Mouse (Mus musculus) induced T-regulatory cell, adult 2 months (primary cell): ENCODE measurements around the gene Orai3.
"Not testable (repeated sequence)": the region's sequence is repeated elsewhere in the genome, so short reads cannot be mapped to it uniquely, and the experiment has no call there.

Experiments
- DNase-seq: peaks from one replicate; pipeline ENCODE4 v3.0.0-alpha.2; 2012; ENCODE audit warnings: low read depth

Orai3 gene

DNA sequence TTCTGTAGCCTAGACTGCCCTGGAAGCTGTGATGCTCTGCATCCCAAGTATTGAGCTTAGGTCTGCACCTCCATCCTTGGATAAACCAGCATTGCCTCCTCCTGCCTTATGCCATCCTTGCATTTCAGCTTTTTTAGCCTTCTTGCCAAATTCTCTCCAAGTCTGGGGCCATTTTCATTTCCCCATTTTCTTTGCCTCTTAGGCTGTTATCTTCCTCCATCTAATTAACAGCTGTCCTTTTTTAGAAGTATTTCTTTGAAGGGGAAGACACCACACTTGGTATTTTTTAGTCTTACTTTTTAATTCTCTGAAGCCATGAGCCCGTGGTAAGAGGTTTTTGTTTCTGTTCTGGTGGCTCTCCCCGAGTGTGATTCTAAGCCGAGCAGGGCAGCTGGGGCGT is 6.0 kb upstream of the Orai3 start:
- no peak for DNase-seq

GRCm38 (mm10) chr7:127765756-127766155 is 3.9 kb upstream of the Orai3 start:
- no peak for DNase-seq

- no peak for DNase-seq
These were observed 2.6 kb upstream of the Orai3 start for GRCm38 (mm10) chr7:127766851-127767609.

GRCm38 (mm10) chr7:127767671-127768345 is 1.8 kb upstream of the Orai3 start:
- DNase-seq = no peak

GRCm38 (mm10) chr7:127768346-127768996 is 1.1 kb upstream of the Orai3 start:
- peak; percentile 45 for DNase-seq

- DNase-seq = peak; percentile 93
These were observed 520 bp upstream of the Orai3 start for GRCm38 (mm10) chr7:127768997-127769593.

GRCm38 (mm10) chr7:127770039-127770905 is 657 bp downstream of the Orai3 start:
- peak; percentile 39 for DNase-seq

- DNase-seq = no peak
These were observed 1.6 kb downstream of the Orai3 start for GRCm38 (mm10) chr7:127771262-127771661.

GRCm38 (mm10) chr7:127772080-127772479 is 2.5 kb downstream of the Orai3 start:
- no peak for DNase-seq

- no peak for DNase-seq
These were observed 2.9 kb downstream of the Orai3 start for GRCm38 (mm10) chr7:127772557-127772956.

GRCm38 (mm10) chr7:127773664-127774384 is 4.2 kb downstream of the Orai3 start:
- peak; percentile 88 for DNase-seq

GRCm38 (mm10) chr7:127775837-127776236 is 6.2 kb downstream of the Orai3 start:
- DNase-seq = not testable (repeated sequence)

GRCm38 (mm10) chr7:127776426-127776825 is 6.8 kb downstream of the Orai3 start, which contains the start of gene Setd1a:
Gene Setd1a, plus strand, starts transcription at chr7:127776670.
- DNase-seq = peak; percentile 92

GRCm38 (mm10) chr7:127776878-127777473 is 7.4 kb downstream of the Orai3 start:
- DNase-seq = peak; percentile 99

DNA sequence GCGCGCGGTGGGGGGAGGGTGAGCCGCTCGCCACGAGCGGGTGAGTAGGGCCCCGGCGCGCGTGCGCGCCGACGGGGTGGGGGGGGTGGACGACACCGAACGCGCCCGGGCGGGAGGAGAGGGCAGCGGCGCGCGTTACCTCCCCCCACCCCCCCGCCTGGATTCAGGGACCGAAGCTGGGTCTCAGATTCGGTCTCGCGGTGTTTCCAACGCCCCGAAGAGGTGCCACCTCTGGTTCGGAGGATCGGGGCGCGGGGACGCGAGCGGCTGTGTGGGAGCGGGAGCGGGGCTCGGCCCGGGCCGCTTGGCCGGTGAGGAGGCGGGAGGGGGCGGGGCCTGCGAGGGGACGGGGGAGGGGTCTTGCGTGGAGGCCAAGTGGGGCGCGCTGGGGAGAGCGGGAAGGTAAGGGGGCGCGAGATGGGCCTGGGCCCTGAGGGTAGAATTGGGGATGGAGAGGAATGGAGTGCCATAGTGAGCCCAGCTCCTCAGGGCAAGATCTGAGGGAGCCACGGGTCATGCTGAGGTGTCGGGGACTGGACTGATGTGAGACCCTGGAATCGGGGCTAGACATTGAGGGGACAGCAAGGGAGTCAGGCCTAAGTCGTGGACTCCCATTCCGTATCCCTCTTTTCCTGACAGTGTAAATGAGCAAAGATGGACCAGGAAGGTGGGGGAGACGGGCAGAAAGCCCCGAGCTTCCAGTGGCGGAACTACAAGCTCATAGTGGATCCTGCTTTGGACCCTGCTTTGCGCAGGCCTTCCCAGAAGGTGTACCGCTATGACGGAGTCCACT is 8.1 kb downstream of the Orai3 start:
- peak; percentile 76 for DNase-seq

- DNase-seq = no peak
These were observed 8.7 kb downstream of the Orai3 start for GRCm38 (mm10) chr7:127778350-127778749.

- no peak for DNase-seq
These were observed 15.7 kb downstream of the Orai3 start, which contains the start of gene Gm49388 for GRCm38 (mm10) chr7:127785308-127785707. Gene Gm49388, plus strand, starts transcription at chr7:127785608.

GRCm38 (mm10) chr7:127797076-127797845 is 27.6 kb downstream of the Orai3 start:
- DNase-seq = no peak

DNA sequence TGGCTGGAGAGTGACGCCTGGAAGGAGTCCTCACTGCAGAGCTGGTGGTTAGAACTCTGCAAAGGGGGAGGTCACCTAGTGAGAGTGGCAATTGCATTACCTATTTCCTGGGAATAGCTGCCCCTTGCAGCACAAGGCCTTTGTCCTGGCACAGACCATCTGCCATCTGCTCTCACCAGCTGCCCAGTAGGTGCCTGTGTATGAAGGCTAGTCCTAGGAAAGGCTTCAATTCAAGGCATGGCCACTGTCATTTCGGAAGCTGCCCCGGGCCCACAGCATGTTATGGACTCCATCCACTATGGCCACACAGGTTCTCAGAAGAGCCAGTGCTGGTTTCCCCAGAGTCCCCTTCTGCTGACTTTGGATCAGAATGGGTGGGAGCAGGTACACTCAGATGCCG is 29.0 kb downstream of the Orai3 start:
- no peak for DNase-seq
